Mouse (Mus musculus) midbrain, embryonic 14.5 days (tissue): ENCODE results near the gene Gm10153. TPM values are rescaled to one million over a fixed set of nuclear protein-coding genes. Genes with fewer than 3 reads are reported as not detected.
"Not testable (repeated sequence)": the region's sequence is repeated elsewhere in the genome, so short reads cannot be mapped to it uniquely, and the experiment has no call there.

Experiments
- ATAC-seq: fragments of 200-750 bp; cut with Nextera tagmentation; 2 replicates; pipeline ENCODE4 v1.8.0; 2017; ENCODE audit warnings: moderate number of reproducible peaks, moderate library complexity; ENCODE audit not compliant: low FRiP score, low TSS enrichment
- DNase-seq: peaks from one replicate; pipeline ENCODE4 v3.0.0-alpha.2; 2015
- H3K27ac ChIP-seq: fragments of 300-500 bp; sonication (generic); replicated peaks from 2 replicates; pipeline ENCODE4 v1.5.1; 2014; ENCODE audit warnings: mild to moderate bottlenecking, low read depth, low read length, moderate library complexity
- H3K27me3 ChIP-seq: fragments of 300-500 bp; sonication (generic); 2 replicates; pipeline ENCODE4 v1.6.1; 2014; ENCODE audit warnings: low read length, control low read depth, mixed read lengths; ENCODE audit not compliant: control insufficient read depth, insufficient read depth
- H3K36me3 ChIP-seq: fragments of 300-500 bp; sonication (generic); 2 replicates; pipeline ENCODE4 v1.6.1; 2014; ENCODE audit warnings: low read length, control low read depth; ENCODE audit not compliant: control insufficient read depth, insufficient read depth
- H3K4me1 ChIP-seq: fragments of 300-500 bp; sonication (generic); 2 replicates; pipeline ENCODE4 v1.6.1; 2014; ENCODE audit warnings: mild to moderate bottlenecking, antibody characterized with exemption, low read length, control low read depth; ENCODE audit not compliant: control insufficient read depth, insufficient read depth
- H3K4me2 ChIP-seq: fragments of 300-500 bp; sonication (generic); 2 replicates; pipeline ENCODE4 v1.6.1; 2014; ENCODE audit warnings: mild to moderate bottlenecking, low read length, moderate library complexity
- H3K4me3 ChIP-seq: fragments of 300-500 bp; sonication (generic); replicated peaks from 2 replicates; pipeline ENCODE4 v1.5.1; 2014; ENCODE audit warnings: low read depth, low read length
- H3K9ac ChIP-seq: fragments of 300-500 bp; sonication (generic); replicated peaks from 2 replicates; pipeline ENCODE4 v1.6.1; 2014; ENCODE audit warnings: mild to moderate bottlenecking, low read length, moderate library complexity
- H3K9me3 ChIP-seq: fragments of 300-500 bp; sonication (generic); 2 replicates; pipeline ENCODE4 v1.6.1; 2016; ENCODE audit warnings: low read length, control low read depth, mixed read lengths; ENCODE audit not compliant: control insufficient read depth
- WGBS: fragments of 180-500 bp; shearing (Covaris S2); extraction: QIAGEN DNeasy Blood & Tissue Kit; methylation state at CpG from one replicate; pipeline ENCODE4 v1.1.7; 2014; 5-methylcytosine and 5-hydroxymethylcytosine counted together
- polyA plus RNA-seq: library from polyadenylated mRNA; unstranded; fragments of >200 nt; fragmentation: Nextera tagmentation; extraction: Ambion mirVana; gene quantifications from 2 replicates; pipeline ENCODE4 v1.2.1, GENCODE M21; 2014

The Gm10153 gene
- polyA plus RNA-seq, 1 experiment from 2014 or later = not detected

DNA sequence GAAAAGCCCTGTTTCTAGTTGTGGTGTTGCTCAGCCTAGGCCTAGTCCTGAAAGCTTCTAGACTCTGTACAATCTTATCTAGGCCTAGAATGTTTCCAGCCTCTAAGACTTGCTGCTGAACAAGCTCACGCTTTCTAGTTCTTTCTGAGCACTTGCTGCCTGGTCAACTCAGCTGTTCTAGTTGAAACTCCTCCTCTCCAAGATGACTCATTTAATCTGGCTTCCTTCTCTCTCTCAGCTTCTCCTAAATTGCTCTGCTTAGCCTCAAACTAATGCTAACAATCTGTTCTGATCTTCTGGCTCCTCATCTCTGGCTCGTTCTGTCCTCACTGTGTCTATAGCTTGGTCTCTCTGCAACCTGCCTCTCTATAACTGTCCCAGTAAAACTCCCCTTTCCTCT, 8.6 kb upstream of the Gm10153 start:
- Histone ChIP-seq H3K4me3 (no peak overlapping the region), H3K9me3 (no peaks in the 10 kb centered on the region), H3K36me3 (no peaks in the 10 kb centered on the region), H3K4me1 (no peaks in the 10 kb centered on the region), H3K4me2 (no peak overlapping the region), H3K27ac (no peak overlapping the region), H3K9ac (no peak overlapping the region), H3K27me3 (no peaks in the 10 kb centered on the region)
- ATAC-seq = no peak
- WGBS = 81% methylated on average over 2 of the region's 2 CpGs
- DNase-seq = no peak

DNA sequence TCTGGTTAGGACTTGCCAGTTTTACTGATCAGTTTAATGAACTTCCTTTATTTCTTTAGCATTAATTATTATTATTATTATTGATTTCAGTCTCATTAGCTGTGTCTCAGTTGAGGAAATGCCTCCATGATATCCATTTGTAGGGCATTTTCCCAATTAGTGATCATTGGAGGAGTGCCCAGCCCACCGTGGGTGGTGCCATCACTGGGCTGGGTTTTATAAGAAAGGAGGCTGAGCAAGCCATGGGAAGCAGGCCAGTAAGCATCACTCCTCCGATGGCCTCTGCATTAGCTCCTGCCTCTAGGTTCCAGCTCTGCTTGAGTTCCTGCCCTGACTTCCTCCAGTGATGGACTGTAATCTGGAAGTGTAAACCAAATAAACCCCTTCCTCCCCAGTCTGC, 2.0 kb downstream of the Gm10153 start:
- no peak for DNase-seq
- Histone ChIP-seq H3K4me2 (no peak overlapping the region), H3K9me3 (no peaks in the 10 kb centered on the region), H3K27ac (no peak overlapping the region), H3K4me1 (no peaks in the 10 kb centered on the region), H3K27me3 (no peaks in the 10 kb centered on the region), H3K9ac (no peak overlapping the region), H3K36me3 (no peaks in the 10 kb centered on the region), H3K4me3 (no peak overlapping the region)
- 76% methylated on average over 2 of the region's 2 CpGs for WGBS
- no peak for ATAC-seq

DNA sequence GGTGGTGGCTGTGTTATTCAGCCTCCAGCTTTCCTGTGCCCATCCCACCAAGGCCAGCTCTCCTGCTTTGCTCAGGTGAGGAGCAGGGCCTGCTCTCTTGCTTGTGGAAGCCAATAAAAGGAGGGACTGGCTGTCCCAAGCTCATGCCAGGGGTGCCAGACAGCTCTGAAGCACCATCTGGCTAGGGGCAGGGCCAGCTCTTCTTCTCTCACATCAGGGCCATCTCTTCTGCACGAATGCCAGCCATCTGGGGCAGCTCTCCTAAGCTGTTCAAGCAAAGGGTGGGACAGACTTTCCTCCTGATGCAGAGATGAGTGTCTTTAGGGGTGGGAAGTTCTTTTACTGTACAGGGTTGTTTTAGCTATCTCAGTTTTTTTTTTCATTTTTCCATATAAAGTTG, 9.2 kb downstream of the Gm10153 start:
- ATAC-seq (no peak), DNase-seq (no peak)
- H3K4me2 ChIP-seq = no peak overlapping the region
- H3K4me3 ChIP-seq = no peak overlapping the region
- H3K27me3 ChIP-seq = no peaks in the 10 kb centered on the region
- 43% methylated on average over 1 of the region's 1 CpGs for WGBS
- H3K27ac ChIP-seq = no peak overlapping the region
- no peaks in the 10 kb centered on the region for H3K4me1 ChIP-seq
- H3K9me3 ChIP-seq = no peaks in the 10 kb centered on the region
- no peak overlapping the region for H3K9ac ChIP-seq
- H3K36me3 ChIP-seq = no peaks in the 10 kb centered on the region

DNA sequence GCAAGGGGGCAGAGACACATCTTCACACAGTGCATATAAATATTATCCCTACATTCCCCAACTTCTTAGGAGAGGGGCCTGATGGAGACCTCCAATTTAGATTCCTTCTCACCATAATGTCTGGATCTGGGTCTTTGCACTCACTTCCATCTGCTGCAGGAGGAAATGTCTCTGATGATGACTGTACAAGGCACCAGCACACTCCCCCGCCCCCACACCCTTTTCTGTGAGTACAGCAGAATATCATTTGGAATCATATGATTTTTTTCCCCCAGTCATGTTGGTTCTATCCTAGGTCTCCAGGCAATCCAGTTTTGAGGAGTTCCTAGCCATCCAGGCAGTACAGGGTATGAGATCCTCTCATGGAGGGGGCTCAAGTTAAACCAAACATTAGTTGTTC, 11.5 kb downstream of the Gm10153 start:
- Histone ChIP-seq H3K27me3 (no peaks in the 10 kb centered on the region), H3K4me1 (no peaks in the 10 kb centered on the region), H3K36me3 (no peaks in the 10 kb centered on the region), H3K27ac (no peak overlapping the region), H3K9me3 (no peaks in the 10 kb centered on the region), H3K4me3 (no peak overlapping the region), H3K9ac (no peak overlapping the region), H3K4me2 (no peak overlapping the region)
- DNase-seq (no peak), ATAC-seq (no peak)
- WGBS = 82% methylated on average over 1 of the region's 1 CpGs

DNA sequence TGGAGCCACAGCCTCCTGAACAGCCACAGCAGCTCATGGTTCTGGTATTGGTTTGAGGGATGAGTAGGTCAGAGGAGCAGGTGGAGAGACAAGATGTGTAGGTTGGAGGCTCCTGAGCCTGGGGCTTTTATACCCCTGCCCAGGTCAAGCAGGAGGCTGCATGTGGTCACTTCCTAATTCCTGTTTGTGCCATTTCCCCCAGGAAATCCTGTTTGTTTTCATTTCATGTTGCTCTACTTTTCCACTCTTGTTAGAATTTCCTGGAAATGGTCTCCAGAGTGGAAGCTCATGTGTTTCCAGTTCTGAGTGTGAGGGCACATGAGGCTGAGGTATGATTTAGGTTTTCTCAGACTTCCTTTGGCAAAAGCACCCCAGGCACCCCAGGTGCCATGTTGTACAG, 14.3 kb downstream of the Gm10153 start, which contains the start of gene Krtap5-2:
Krtap5-2 (minus strand) TSS at position 101 of the 400 bp plus-strand sequence.
- not testable (repeated sequence) for DNase-seq, H3K4me2 ChIP-seq, H3K27me3 ChIP-seq, H3K9me3 ChIP-seq, ATAC-seq, H3K4me1 ChIP-seq, H3K27ac ChIP-seq, H3K9ac ChIP-seq, H3K4me3 ChIP-seq, H3K36me3 ChIP-seq

DNA sequence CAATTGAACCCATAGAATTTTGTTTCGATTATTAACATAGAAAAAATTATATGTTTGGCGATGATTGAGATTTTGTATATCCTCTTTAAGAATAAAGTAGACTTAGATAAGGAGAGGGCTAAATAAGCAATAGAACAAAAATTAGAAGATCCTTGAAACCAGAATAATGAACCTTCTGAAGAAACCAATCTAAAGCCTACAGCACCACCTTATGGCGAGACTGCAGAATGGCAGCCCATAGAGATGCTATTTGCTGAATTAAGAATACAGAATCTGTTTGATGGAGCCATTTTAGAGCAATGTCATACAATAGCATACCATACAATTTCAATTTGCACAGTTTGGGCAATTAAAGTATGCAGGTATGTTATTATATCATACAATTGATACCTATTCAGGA, 20.4 kb downstream of the Gm10153 start:
- no peak overlapping the region for H3K4me3 ChIP-seq
- H3K4me2 ChIP-seq = no peak overlapping the region
- H3K27ac ChIP-seq = no peak overlapping the region
- no peaks in the 10 kb centered on the region for H3K9me3 ChIP-seq
- no peaks in the 10 kb centered on the region for H3K4me1 ChIP-seq
- DNase-seq (peak; percentile 77), ATAC-seq (no peak)
- H3K36me3 ChIP-seq = no peaks in the 10 kb centered on the region
- H3K27me3 ChIP-seq = no peaks in the 10 kb centered on the region
- WGBS = 53% methylated on average over 3 of the region's 3 CpGs
- H3K9ac ChIP-seq = no peak overlapping the region

DNA sequence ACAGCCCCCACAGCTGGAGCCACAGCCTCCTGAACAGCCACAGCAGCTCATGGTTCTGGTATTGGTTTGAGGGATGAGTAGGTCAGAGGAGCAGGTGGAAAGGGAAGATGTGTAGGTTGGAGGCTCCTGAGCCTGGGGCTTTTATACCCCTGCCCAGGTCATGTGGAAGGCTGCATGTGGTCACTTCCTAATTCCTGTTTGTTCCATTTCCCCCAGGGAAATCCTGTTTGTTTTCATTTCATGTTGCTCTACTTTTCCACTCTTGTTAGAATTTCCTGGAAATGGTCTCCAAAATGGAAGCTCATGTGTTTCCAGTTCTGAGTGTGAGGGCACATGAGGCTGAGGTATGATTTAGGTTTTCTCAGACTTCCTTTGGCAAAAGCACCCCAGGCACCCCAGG, 24.6 kb downstream of the Gm10153 start, which contains the start of gene Gm4553:
Gm4553 (minus strand) TSS at position 101 of the 400 bp plus-strand sequence.
- not testable (repeated sequence) for H3K9me3 ChIP-seq, DNase-seq, H3K4me3 ChIP-seq, H3K4me2 ChIP-seq, H3K36me3 ChIP-seq, H3K4me1 ChIP-seq, H3K27ac ChIP-seq, H3K9ac ChIP-seq, ATAC-seq, H3K27me3 ChIP-seq

DNA sequence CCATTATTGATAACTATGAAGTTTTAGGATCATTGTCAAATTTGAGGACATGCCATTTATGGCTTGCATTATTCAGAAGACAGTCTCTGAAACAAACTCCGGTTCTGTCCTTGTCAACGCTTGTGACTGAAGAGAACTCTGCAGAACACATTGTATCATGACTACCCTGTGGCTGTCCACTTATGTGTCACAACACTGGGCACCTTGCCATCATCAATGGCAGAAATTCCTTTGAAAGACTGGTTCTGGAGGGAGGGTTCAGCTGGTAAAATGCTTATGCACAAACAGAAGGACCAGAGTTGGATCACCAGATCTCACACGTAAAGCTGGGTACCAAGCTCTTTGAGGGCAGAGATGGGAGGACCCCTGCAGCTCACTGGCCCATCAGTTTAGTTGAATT, 30.8 kb downstream of the Gm10153 start:
- no peaks in the 10 kb centered on the region for H3K27me3 ChIP-seq
- no peaks in the 10 kb centered on the region for H3K36me3 ChIP-seq
- no peaks in the 10 kb centered on the region for H3K4me1 ChIP-seq
- H3K9me3 ChIP-seq = no peaks in the 10 kb centered on the region
- WGBS = 92% methylated on average over 3 of the region's 3 CpGs
- ATAC-seq (no peak), DNase-seq (no peak)
- H3K4me3 ChIP-seq = no peak overlapping the region
- no peak overlapping the region for H3K27ac ChIP-seq
- H3K9ac ChIP-seq = no peak overlapping the region
- H3K4me2 ChIP-seq = no peak overlapping the region

DNA sequence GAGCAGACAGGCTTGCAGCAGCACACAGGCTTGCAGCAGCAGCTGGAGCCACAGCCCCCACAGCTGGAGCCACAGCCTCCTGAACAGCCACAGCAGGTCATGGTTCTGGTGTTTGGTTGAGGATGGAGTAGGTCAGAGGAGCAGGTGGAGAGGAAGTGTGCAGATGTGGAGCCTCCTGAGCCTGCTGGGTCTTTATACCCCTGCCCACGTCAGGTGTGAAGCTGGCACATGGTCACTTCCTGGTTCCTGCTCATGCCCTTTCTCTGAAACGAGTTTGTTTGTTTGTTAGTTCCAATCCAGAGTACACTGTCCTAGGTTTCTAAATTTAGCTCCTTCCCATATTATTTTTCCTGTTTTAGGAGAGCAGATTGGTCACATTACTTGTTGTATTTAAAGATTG, 33.2 kb downstream of the Gm10153 start, which contains the start of gene Gm29735:
Gm29735 (minus strand) TSS at position 101 of the 400 bp plus-strand sequence.
- H3K4me2 ChIP-seq, ATAC-seq, H3K4me3 ChIP-seq, H3K27me3 ChIP-seq, DNase-seq, H3K36me3 ChIP-seq, H3K4me1 ChIP-seq, H3K9ac ChIP-seq, H3K27ac ChIP-seq, H3K9me3 ChIP-seq: not testable (repeated sequence)
- WGBS = 65% methylated on average over 2 of the region's 2 CpGs
